Mouse (Mus musculus) stomach, embryonic 16.5 days (tissue): Measurements from ENCODE around the gene Gfra1. TPM values are rescaled to one million over a fixed set of nuclear protein-coding genes. Genes with fewer than 3 reads are reported as not detected.

Experiments
- ATAC-seq: fragments of 200-750 bp; cut with Nextera tagmentation; 2 replicates; pipeline ENCODE4 v1.8.0; 2017; ENCODE audit warnings: moderate number of reproducible peaks, moderate TSS enrichment; ENCODE audit not compliant: insufficient read depth, low FRiP score
- H3K27ac ChIP-seq: fragments of 300-500 bp; sonication (generic); 2 replicates; pipeline ENCODE4 v1.5.1; 2014; ENCODE audit warnings: low read length
- H3K27me3 ChIP-seq: fragments of 300-500 bp; sonication (generic); 2 replicates; pipeline ENCODE4 v1.6.1; 2014; ENCODE audit warnings: low read length, control low read depth, mixed read lengths; ENCODE audit not compliant: control insufficient read depth, insufficient read depth
- H3K36me3 ChIP-seq: fragments of 300-500 bp; sonication (generic); 2 replicates; pipeline ENCODE4 v1.6.1; 2014; ENCODE audit warnings: low read length; ENCODE audit not compliant: control insufficient read depth, insufficient read depth
- H3K4me1 ChIP-seq: fragments of 300-500 bp; sonication (generic); 2 replicates; pipeline ENCODE4 v1.6.1; 2014; ENCODE audit warnings: low read length, control low read depth, mixed read lengths; ENCODE audit not compliant: control insufficient read depth, insufficient read depth
- H3K4me2 ChIP-seq: fragments of 300-500 bp; sonication (generic); 2 replicates; pipeline ENCODE4 v1.6.1; 2014; ENCODE audit warnings: low read depth, low read length, mixed read lengths
- H3K4me3 ChIP-seq: fragments of 300-500 bp; sonication (generic); replicated peaks from 2 replicates; pipeline ENCODE4 v1.5.1; 2014; ENCODE audit warnings: mild to moderate bottlenecking, low read length
- H3K9ac ChIP-seq: fragments of 300-500 bp; sonication (generic); 2 replicates; pipeline ENCODE4 v1.6.1; 2014; ENCODE audit warnings: low read length
- H3K9me3 ChIP-seq: fragments of 300-500 bp; sonication (generic); replicated peaks from 2 replicates; pipeline ENCODE4 v1.6.1; 2016; ENCODE audit warnings: low read length, control low read depth; ENCODE audit not compliant: control insufficient read depth
- WGBS: fragments of 180-500 bp; shearing (Covaris S2); extraction: QIAGEN DNeasy Blood & Tissue Kit; methylation state at CpG from one replicate; pipeline ENCODE4 v1.1.7; 2014; 5-methylcytosine and 5-hydroxymethylcytosine counted together
- polyA plus RNA-seq: library from polyadenylated mRNA; unstranded; fragments of >200 nt; fragmentation: Nextera tagmentation; extraction: Ambion mirVana; gene quantifications from 2 replicates; pipeline ENCODE4 v1.2.1, GENCODE M21; 2015

Gene Gfra1
- polyA plus RNA-seq, 1 experiment from 2014 or later = 31.1 TPM

- WGBS = 83% methylated on average over 2 of the region's 2 CpGs
- ATAC-seq = no peak
These were observed 143.2 kb downstream of the Gfra1 start for GRCm38 (mm10) chr19:58312492-58312891.

DNA sequence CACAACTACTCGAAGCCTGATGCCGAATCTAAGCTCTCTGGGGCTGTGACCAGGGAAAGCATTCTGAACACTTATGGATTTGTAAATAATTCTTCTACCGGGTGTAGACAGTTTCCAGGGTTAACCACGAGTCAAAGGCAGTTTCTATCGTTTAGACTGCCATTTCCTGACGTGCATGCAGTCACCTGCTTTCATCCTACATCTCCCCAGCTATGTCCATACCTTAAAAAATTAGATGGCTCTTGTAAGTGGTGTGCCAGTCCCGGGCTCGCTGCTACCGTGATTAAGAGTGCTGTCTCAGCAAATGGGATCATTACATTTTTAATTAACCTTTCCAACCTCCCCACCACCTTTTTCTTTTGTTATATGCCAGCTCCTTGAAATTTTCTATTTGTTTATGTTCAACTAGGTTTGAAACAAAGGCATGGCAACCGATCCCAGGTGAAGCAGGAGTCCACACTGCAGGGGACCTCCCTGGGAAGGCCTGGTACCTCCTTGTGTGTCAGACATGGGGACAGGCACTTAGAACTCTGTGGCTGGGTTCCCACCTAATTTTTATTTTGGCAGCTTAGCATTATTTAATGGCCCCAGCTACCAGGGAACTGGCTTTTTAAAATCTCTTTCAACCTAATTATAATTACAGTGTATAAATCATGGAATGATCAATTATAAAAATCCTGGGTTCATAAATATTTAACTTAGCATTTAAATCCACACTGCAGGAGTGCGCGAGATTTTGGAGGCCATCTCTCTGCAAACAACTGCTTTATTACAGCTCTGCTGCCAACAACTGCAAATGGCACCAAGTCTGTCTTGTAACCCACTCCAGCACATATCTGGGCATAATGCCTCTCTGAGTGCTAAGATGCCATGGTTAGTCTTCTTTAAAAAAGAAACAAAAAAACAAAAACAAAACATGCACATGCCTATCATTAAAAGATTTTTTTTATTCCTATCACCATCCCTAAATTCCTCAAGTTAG, 145.1 kb downstream of the Gfra1 start:
- no peak for ATAC-seq
- Histone ChIP-seq H3K27me3 (no peaks in the 10 kb centered on the region), H3K27ac (no peak overlapping the region), H3K9ac (no peak overlapping the region), H3K36me3 (no peaks in the 10 kb centered on the region), H3K4me1 (peaks cover 3% of the 10 kb centered on the region; the same call in 1 of the 2 replicates), H3K4me3 (no peak overlapping the region), H3K4me2 (no peak overlapping the region), H3K9me3 (peaks cover 9% of the 10 kb centered on the region; the same call in 1 of the 2 replicates)
- 42% methylated on average over 12 of the region's 12 CpGs for WGBS

More at GRCm38 (mm10) chr19:58312492-58312891, 143.2 kb downstream of the Gfra1 start:
- Histone ChIP-seq H3K9ac (no peak overlapping the region), H3K4me2 (no peak overlapping the region), H3K27me3 (no peaks in the 10 kb centered on the region), H3K4me3 (no peak overlapping the region), H3K36me3 (no peaks in the 10 kb centered on the region), H3K9me3 (peaks cover 9% of the 10 kb centered on the region; the same call in 1 of the 2 replicates), H3K27ac (no peak overlapping the region), H3K4me1 (peaks cover 3% of the 10 kb centered on the region; the same call in 1 of the 2 replicates)

DNA sequence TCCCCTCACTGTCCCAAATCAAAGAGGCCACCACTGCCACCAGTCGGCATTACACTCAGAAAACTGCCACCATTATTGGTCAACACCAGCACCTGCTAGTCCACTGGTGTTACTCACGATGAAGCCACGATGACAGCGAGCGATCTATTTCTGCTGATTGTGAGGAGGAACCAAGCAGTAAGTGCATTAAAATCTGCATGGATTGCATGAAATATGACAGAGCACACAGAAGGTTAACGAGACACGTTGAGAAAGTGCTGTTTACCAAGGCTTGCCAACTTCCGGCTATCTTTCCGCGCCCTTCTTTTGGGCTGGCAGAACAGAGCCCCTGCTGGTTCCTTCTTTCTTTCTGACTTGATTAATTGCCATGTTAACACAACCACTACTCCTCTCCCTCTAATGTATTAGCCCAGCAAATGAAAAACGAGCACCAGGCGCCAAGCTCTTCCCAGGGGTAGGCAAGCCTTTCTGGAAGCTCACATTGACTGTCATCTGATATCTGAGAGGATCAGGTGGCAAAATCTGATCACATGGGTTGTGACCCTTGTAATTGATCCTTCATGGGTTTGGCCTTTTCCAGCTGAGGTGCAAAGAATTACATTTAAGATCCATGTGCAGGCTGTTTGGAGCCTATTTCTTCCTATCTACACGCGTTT, 146.0 kb downstream of the Gfra1 start:
- 63% methylated on average over 14 of the region's 14 CpGs for WGBS
- no peak overlapping the region for H3K9ac ChIP-seq
- no peak overlapping the region for H3K4me2 ChIP-seq
- no peaks in the 10 kb centered on the region for H3K36me3 ChIP-seq
- H3K9me3 ChIP-seq = peaks cover 9% of the 10 kb centered on the region; the same call in 1 of the 2 replicates
- no peaks in the 10 kb centered on the region for H3K27me3 ChIP-seq
- H3K4me1 ChIP-seq = peaks cover 3% of the 10 kb centered on the region; the same call in 1 of the 2 replicates
- H3K4me3 ChIP-seq = no peak overlapping the region
- no peak overlapping the region for H3K27ac ChIP-seq
- ATAC-seq = no peak

DNA sequence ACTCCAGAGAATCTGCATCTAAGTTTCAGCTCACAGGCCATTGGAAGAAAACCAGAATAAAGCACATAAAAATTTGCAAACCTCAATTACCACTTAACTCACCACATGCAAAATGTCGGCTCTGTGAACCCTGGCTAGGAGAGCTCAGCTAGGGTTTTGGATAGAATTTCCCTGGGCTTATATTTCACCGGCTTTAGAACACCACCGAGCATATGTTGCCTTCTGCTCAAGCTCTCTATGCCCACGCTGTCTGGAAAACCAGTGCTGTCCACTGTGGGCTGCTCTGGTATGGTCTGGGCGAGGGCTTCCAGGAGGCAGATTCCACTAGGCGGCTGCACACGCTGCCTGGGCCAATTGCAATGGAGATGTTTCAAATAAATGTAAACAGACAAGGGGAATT, 154.6 kb downstream of the Gfra1 start:
- no peak overlapping the region for H3K9ac ChIP-seq
- no peak overlapping the region for H3K4me2 ChIP-seq
- no peaks in the 10 kb centered on the region for H3K27me3 ChIP-seq
- no peaks in the 10 kb centered on the region for H3K4me1 ChIP-seq
- no peak for ATAC-seq
- H3K27ac ChIP-seq = no peak overlapping the region
- H3K9me3 ChIP-seq = no peaks in the 10 kb centered on the region
- 67% methylated on average over 7 of the region's 7 CpGs for WGBS
- H3K36me3 ChIP-seq = no peaks in the 10 kb centered on the region
- H3K4me3 ChIP-seq = no peak overlapping the region

DNA sequence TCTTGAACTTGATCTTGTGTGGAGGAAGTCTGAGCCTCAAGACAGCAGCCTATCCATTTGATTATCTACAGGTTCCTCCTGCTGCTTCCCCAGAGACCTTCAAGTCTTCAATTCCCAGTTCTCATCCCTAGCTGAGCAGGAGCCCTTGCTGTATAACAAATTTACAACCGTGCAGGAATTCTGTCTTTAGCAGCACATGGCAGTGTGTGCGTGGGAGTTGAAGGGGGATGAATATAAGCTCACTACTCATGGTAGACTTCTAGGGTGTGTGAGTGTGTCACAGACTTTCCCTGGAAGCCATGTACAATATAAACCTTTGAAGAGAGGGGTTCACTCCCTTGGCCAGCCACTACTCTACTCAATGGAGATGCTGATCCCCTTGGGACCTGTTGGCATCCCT, 157.8 kb downstream of the Gfra1 start:
- no peak for ATAC-seq
- 80% methylated on average over 2 of the region's 2 CpGs for WGBS
- Histone ChIP-seq H3K9me3 (no peaks in the 10 kb centered on the region), H3K27me3 (no peaks in the 10 kb centered on the region), H3K4me2 (no peak overlapping the region), H3K27ac (no peak overlapping the region), H3K36me3 (no peaks in the 10 kb centered on the region), H3K9ac (no peak overlapping the region), H3K4me1 (no peaks in the 10 kb centered on the region), H3K4me3 (no peak overlapping the region)

DNA sequence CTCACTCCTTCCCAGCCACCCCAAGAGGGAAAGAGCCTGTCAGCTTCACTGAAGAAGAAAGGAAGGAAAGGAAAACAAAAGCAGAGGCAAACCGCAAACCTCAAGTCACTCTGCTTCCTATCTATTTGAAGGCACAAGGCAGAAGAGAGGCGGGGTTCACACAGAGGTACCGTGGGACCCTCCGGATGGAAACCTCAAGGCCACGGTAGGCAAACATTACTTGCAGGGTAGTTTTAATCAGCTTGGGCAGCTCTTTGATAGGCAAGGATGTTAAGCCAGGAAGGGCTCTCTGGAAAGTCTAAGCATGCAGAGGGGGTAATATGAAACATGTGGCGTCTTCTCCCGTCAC, 158.9 kb downstream of the Gfra1 start:
- 43% methylated on average over 7 of the region's 7 CpGs for WGBS
- Histone ChIP-seq H3K9me3 (no peaks in the 10 kb centered on the region), H3K36me3 (no peaks in the 10 kb centered on the region), H3K4me3 (no peak overlapping the region), H3K4me1 (no peaks in the 10 kb centered on the region), H3K27ac (no peak overlapping the region; the same call in 1 of the 2 replicates), H3K4me2 (no peak overlapping the region), H3K27me3 (no peaks in the 10 kb centered on the region), H3K9ac (no peak overlapping the region)
- ATAC-seq = no peak

- H3K27ac ChIP-seq = no peak overlapping the region; the same call in 1 of the 2 replicates
- H3K9me3 ChIP-seq = no peaks in the 10 kb centered on the region
- H3K4me3 ChIP-seq = no peak overlapping the region
- WGBS = 75% methylated on average over 14 of the region's 14 CpGs
- H3K27me3 ChIP-seq = no peaks in the 10 kb centered on the region
- H3K4me1 ChIP-seq = no peaks in the 10 kb centered on the region
- no peak overlapping the region for H3K4me2 ChIP-seq
- no peak for ATAC-seq
- no peak overlapping the region for H3K9ac ChIP-seq
- no peaks in the 10 kb centered on the region for H3K36me3 ChIP-seq
These were observed 159.5 kb downstream of the Gfra1 start for GRCm38 (mm10) chr19:58295986-58296841.

DNA sequence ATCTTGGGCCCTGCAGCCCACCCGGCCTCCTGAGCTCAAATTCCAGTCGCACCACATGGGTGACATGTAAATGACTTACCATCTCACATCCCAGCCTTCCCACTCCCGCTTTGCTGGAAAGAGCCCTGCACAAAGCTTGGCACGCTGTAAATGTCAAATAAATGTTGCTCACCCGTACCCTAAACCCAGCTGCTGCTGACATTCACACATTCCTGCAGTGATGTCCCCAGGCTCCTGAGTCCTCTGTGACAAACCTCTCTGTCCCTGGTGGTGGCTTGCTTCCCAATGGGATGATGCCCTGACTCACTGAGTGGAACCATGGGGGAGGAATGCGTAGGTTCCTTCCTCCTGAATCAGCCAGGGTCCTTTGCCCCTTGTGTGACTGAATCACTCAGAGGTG, 167.6 kb downstream of the Gfra1 start:
- H3K4me1 ChIP-seq = no peaks in the 10 kb centered on the region
- 73% methylated on average over 6 of the region's 6 CpGs for WGBS
- no peak overlapping the region for H3K4me2 ChIP-seq
- no peak overlapping the region for H3K4me3 ChIP-seq
- H3K27me3 ChIP-seq = no peaks in the 10 kb centered on the region
- no peak overlapping the region for H3K9ac ChIP-seq
- no peaks in the 10 kb centered on the region for H3K36me3 ChIP-seq
- H3K9me3 ChIP-seq = no peaks in the 10 kb centered on the region
- H3K27ac ChIP-seq = no peak overlapping the region
- ATAC-seq = no peak
